Mouse (Mus musculus) neural tube, embryonic 13.5 days (tissue): ENCODE results near the gene Gm20390. TPM values are rescaled to one million over a fixed set of nuclear protein-coding genes. Genes with fewer than 3 reads are reported as not detected.

Experiments used
- ATAC-seq: fragments of 200-750 bp; cut with Nextera tagmentation; 2 replicates; pipeline ENCODE4 v1.8.0; 2017; ENCODE audit warnings: low read depth, mild to moderate bottlenecking, moderate TSS enrichment, moderate library complexity
- H3K27ac ChIP-seq: fragments of 300-500 bp; sonication (generic); replicated peaks from 2 replicates; pipeline ENCODE4 v1.5.1; 2015; ENCODE audit warnings: moderate library complexity, mild to moderate bottlenecking, inconsistent platforms
- H3K27me3 ChIP-seq: fragments of 300-500 bp; sonication (generic); 2 replicates; pipeline ENCODE4 v1.6.1; 2015; ENCODE audit warnings: mild to moderate bottlenecking, inconsistent platforms
- H3K36me3 ChIP-seq: fragments of 300-500 bp; sonication (generic); 2 replicates; pipeline ENCODE4 v1.6.1; 2015; ENCODE audit warnings: mild to moderate bottlenecking, inconsistent platforms
- H3K4me1 ChIP-seq: fragments of 300-500 bp; sonication (generic); replicated peaks from 2 replicates; pipeline ENCODE4 v1.6.1; 2015; ENCODE audit warnings: inconsistent platforms
- H3K4me2 ChIP-seq: fragments of 300-500 bp; sonication (generic); 2 replicates; pipeline ENCODE4 v1.6.1; 2015; ENCODE audit warnings: inconsistent platforms, mild to moderate bottlenecking, moderate library complexity
- H3K4me3 ChIP-seq: fragments of 300-500 bp; sonication (generic); 2 replicates; pipeline ENCODE4 v1.5.1; 2015; ENCODE audit warnings: mild to moderate bottlenecking, inconsistent platforms
- H3K9ac ChIP-seq: fragments of 300-500 bp; sonication (generic); 2 replicates; pipeline ENCODE4 v1.6.1; 2015; ENCODE audit warnings: moderate library complexity, mild to moderate bottlenecking, inconsistent platforms
- H3K9me3 ChIP-seq: fragments of 300-500 bp; sonication (generic); 2 replicates; pipeline ENCODE4 v1.6.1; 2016; ENCODE audit warnings: inconsistent platforms
- WGBS: fragments of 180-500 bp; shearing (Covaris S2); methylation state at CpG from one replicate; pipeline ENCODE4 v1.1.7; 2015; 5-methylcytosine and 5-hydroxymethylcytosine counted together
- polyA plus RNA-seq: library from polyadenylated mRNA; unstranded; fragments of >200 nt; fragmentation: Nextera tagmentation; extraction: Ambion mirVana; gene quantifications from 2 replicates; pipeline ENCODE4 v1.2.1, GENCODE M21; 2015

The Gm20390 gene
- polyA plus RNA-seq, 1 experiment from 2014 or later: 375 TPM

DNA sequence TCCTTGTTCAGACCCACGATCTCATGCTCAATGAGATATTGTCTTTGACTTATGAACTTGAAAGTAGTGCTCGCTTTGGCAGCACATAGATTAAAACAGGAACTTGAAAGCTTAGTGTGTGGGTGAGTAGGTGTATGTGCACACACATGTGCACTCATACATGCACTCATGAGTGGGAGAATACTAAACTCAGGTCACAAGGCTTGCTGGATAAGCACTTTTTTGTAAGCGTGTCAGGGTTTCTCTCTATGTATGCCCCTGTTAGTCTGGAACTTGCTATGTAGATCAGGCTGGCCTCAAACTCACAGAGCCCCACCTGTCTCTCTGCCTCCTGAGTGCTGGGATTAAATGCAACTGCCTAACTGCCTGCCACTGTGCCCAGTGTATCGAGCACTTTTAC lies 18.9 kb upstream of the Gm20390 start:
- 0 out of 2 replicates have a peak overlapping the region, but pooled peaks have one; percentile 13 for H3K27ac ChIP-seq
- H3K27me3 ChIP-seq: peaks cover 7% of the 10 kb centered on the region; the same call in 1 of the 2 replicates
- no peak overlapping the region for H3K4me3 ChIP-seq
- WGBS: 86% methylated on average over 4 of the region's 4 CpGs
- H3K9ac ChIP-seq: no peak overlapping the region
- H3K4me1 ChIP-seq: no peaks in the 10 kb centered on the region
- no peak overlapping the region for H3K4me2 ChIP-seq
- no peaks in the 10 kb centered on the region for H3K36me3 ChIP-seq
- no peaks in the 10 kb centered on the region for H3K9me3 ChIP-seq
- ATAC-seq: no peak

GRCm38 (mm10) chr11:93986298-93986697 lies 18.2 kb upstream of the Gm20390 start:
- H3K4me1 ChIP-seq: no peaks in the 10 kb centered on the region
- ATAC-seq: no peak
- no peaks in the 10 kb centered on the region for H3K9me3 ChIP-seq
- H3K27me3 ChIP-seq: peaks cover 7% of the 10 kb centered on the region; the same call in 1 of the 2 replicates
- no peak overlapping the region for H3K9ac ChIP-seq
- no peak overlapping the region for H3K4me2 ChIP-seq
- no peak overlapping the region for H3K4me3 ChIP-seq
- H3K27ac ChIP-seq: no peak overlapping the region
- H3K36me3 ChIP-seq: no peaks in the 10 kb centered on the region

- Histone ChIP-seq H3K4me3 (no peak overlapping the region), H3K9me3 (no peaks in the 10 kb centered on the region), H3K4me2 (no peak overlapping the region), H3K36me3 (no peaks in the 10 kb centered on the region), H3K27me3 (peaks cover 7% of the 10 kb centered on the region; the same call in 1 of the 2 replicates), H3K27ac (no peak overlapping the region), H3K9ac (no peak overlapping the region), H3K4me1 (no peaks in the 10 kb centered on the region)
- no peak for ATAC-seq
- 86% methylated on average over 5 of the region's 5 CpGs for WGBS
Measured at GRCm38 (mm10) chr11:93985265-93985664, 17.2 kb upstream of the Gm20390 start.

DNA sequence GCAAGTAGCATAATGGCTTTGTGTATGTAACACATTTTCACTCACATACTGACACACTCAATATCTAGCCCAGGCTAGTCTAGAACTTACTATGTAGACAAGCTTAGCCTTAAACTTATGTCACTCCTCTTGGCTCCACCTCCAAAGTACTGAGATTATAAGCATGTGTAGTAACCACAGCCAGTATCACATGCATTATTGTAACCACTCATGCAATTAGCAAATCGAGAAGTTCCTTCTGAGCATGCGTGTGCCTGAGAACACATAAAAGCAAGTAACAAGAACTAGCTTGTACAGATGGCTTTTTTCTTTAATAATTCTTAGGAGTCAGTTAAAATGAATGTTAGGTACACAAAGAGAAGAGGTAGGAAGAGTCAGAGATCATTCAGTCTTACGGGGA lies 16.5 kb upstream of the Gm20390 start:
- WGBS: 92% methylated on average over 3 of the region's 3 CpGs
- Histone ChIP-seq H3K4me1 (peaks cover 2% of the 10 kb centered on the region; the same call in 1 of the 2 replicates), H3K9ac (no peak overlapping the region), H3K4me2 (no peak overlapping the region), H3K27me3 (peaks cover 6% of the 10 kb centered on the region; the same call in 1 of the 2 replicates), H3K9me3 (no peaks in the 10 kb centered on the region), H3K36me3 (no peaks in the 10 kb centered on the region), H3K27ac (no peak overlapping the region), H3K4me3 (no peak overlapping the region)
- ATAC-seq: no peak

GRCm38 (mm10) chr11:93979502-93980049 lies 11.5 kb upstream of the Gm20390 start:
- H3K4me3 ChIP-seq: no peak overlapping the region
- WGBS: 22% methylated on average over 6 of the region's 6 CpGs

DNA sequence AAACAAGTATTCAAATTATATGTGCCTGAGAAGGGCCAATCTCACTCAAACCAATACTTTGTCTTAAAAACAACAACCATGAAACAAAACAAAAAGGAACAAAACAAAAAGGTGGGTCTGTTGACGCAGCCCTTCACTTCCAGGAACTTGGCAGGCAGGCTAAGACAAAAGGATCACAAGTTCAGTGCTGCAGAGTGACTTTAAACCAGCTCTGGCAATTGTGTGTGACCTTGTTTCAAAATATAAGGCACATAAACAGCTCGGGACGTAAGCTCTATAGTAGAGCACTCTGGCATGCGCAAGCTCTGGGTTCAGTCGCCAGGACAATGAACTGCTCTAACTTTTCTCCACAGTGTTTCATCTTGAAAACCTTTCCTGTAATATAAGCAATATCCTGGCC lies 4.9 kb upstream of the Gm20390 start:
- H3K4me3 ChIP-seq: no peak overlapping the region
- H3K4me2 ChIP-seq: no peak overlapping the region
- no peaks in the 10 kb centered on the region for H3K9me3 ChIP-seq
- WGBS: 84% methylated on average over 5 of the region's 5 CpGs
- H3K4me1 ChIP-seq: peaks cover 10% of the 10 kb centered on the region
- no peaks in the 10 kb centered on the region for H3K27me3 ChIP-seq
- H3K9ac ChIP-seq: no peak overlapping the region
- no peaks in the 10 kb centered on the region for H3K36me3 ChIP-seq
- no peak for ATAC-seq
- no peak overlapping the region for H3K27ac ChIP-seq

More at GRCm38 (mm10) chr11:93979502-93980049, 11.5 kb upstream of the Gm20390 start:
- no peaks in the 10 kb centered on the region for H3K9me3 ChIP-seq
- H3K9ac ChIP-seq: no peak overlapping the region
- H3K4me2 ChIP-seq: no peak overlapping the region
- ATAC-seq: peak; percentile 82; the same call in 1 of the 2 replicates
- H3K36me3 ChIP-seq: no peaks in the 10 kb centered on the region
- H3K4me1 ChIP-seq: peaks cover 5% of the 10 kb centered on the region; the same call in 1 of the 2 replicates
- no peaks in the 10 kb centered on the region for H3K27me3 ChIP-seq
- H3K27ac ChIP-seq: no peak overlapping the region

- Histone ChIP-seq H3K4me2 (no peak overlapping the region), H3K4me3 (no peak overlapping the region), H3K36me3 (peaks cover 14% of the 10 kb centered on the region), H3K27me3 (no peaks in the 10 kb centered on the region), H3K27ac (no peak overlapping the region), H3K9ac (no peak overlapping the region), H3K9me3 (no peaks in the 10 kb centered on the region), H3K4me1 (peaks cover 29% of the 10 kb centered on the region)
- ATAC-seq: no peak
- 73% methylated on average over 1 of the region's 1 CpGs for WGBS
Measured at GRCm38 (mm10) chr11:93969799-93970198, 1.7 kb upstream of the Gm20390 start.

DNA sequence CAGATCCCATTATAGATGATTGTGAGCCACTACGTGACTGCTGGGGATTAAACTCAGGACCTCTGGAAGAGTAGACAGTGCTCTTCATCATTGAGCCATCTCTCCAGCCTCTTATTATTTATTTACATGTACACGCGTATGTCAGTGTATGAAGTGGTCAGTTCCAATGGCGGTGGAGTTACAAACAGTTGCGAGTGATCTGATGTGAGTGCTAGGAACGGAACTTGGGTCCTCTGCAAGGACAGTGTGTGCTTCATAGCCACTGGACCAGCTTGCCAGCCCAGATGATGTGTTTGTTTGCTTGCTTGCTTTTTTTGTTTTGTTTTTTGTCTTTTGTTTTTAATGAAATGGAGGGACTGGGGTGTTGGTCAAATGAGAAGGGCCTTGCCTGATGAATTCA lies 1.1 kb upstream of the Gm20390 start:
- Histone ChIP-seq H3K9ac (no peak overlapping the region), H3K4me1 (peaks cover 29% of the 10 kb centered on the region), H3K4me2 (peak overlapping the region; percentile 50; the same call in 1 of the 2 replicates), H3K36me3 (peaks cover 20% of the 10 kb centered on the region), H3K9me3 (no peaks in the 10 kb centered on the region), H3K27me3 (no peaks in the 10 kb centered on the region), H3K27ac (peak overlapping the region; percentile 79), H3K4me3 (no peak overlapping the region)
- no peak for ATAC-seq
- WGBS: 97% methylated on average over 6 of the region's 6 CpGs

GRCm38 (mm10) chr11:93968848-93969128 lies 695 bp upstream of the Gm20390 start:
- no peaks in the 10 kb centered on the region for H3K27me3 ChIP-seq
- H3K9ac ChIP-seq: peak overlapping the region; percentile 50; the same call in 1 of the 2 replicates
- peak overlapping the region; percentile 64 for H3K4me3 ChIP-seq
- ATAC-seq: peak; percentile 14; the same call in 1 of the 2 replicates
- peaks cover 24% of the 10 kb centered on the region for H3K36me3 ChIP-seq
- WGBS: 47% methylated on average over 6 of the region's 6 CpGs
- H3K4me1 ChIP-seq: peaks cover 29% of the 10 kb centered on the region
- H3K4me2 ChIP-seq: peak overlapping the region; percentile 50
- peak overlapping the region; percentile 79 for H3K27ac ChIP-seq
- no peaks in the 10 kb centered on the region for H3K9me3 ChIP-seq

DNA sequence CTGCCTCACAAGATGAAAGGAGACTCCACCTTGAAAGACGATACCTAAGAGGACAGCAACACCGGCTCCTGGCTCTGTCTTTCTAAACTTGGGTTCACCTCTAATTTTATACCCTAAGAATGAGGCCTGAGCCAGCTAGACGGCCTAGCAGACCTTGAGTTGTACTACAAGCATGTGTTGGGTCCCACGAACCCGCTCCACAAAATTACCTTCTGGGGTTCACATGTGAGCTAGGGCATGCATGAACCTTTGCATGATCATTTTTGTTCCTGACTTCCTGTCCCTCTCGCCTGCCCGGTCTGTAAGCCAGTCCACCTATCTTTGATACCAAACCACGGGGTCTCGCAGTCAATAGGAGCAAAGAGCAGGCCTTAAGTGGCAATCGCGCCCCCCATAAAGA lies 712 bp downstream of the Gm20390 start:
- H3K36me3 ChIP-seq: peaks cover 37% of the 10 kb centered on the region
- 5% methylated on average over 11 of the region's 11 CpGs for WGBS
- no peak; the same call in 1 of the 2 replicates for ATAC-seq

DNA sequence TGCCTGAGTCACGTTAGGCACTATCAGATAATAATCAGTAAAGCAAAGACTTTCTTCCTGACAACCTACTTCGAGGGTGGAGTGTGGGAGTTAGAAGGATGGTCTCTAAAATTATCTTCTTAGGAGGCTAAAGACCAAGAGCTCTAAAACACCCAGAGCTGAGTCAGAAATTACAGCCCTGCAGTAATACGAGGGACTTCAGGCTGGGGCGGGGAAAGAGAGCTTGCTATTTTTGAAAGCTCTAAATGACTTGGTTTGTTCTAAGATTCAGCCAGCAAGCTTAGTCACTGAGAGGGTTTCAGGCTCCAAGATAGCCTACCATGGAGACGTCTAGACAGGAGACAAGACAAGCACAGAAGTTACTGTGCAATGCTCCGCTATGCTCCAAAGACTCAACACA lies 2.7 kb downstream of the Gm20390 start:
- Histone ChIP-seq H3K4me3 (no peak overlapping the region), H3K9ac (no peak overlapping the region), H3K27me3 (no peaks in the 10 kb centered on the region), H3K4me1 (peaks cover 33% of the 10 kb centered on the region), H3K9me3 (no peaks in the 10 kb centered on the region), H3K4me2 (no peak overlapping the region), H3K36me3 (peaks cover 55% of the 10 kb centered on the region), H3K27ac (no peak overlapping the region)
- ATAC-seq: no peak
- WGBS: 97% methylated on average over 6 of the region's 6 CpGs

More for the DNA sequence above, 712 bp downstream of the Gm20390 start:
- no peaks in the 10 kb centered on the region for H3K9me3 ChIP-seq
- H3K27me3 ChIP-seq: no peaks in the 10 kb centered on the region
- peak overlapping the region; percentile 91 for H3K4me2 ChIP-seq
- peak overlapping the region; percentile 78 for H3K27ac ChIP-seq
- peak overlapping the region; percentile 89 for H3K9ac ChIP-seq
- peaks cover 33% of the 10 kb centered on the region for H3K4me1 ChIP-seq
- H3K4me3 ChIP-seq: peak overlapping the region; percentile 64

DNA sequence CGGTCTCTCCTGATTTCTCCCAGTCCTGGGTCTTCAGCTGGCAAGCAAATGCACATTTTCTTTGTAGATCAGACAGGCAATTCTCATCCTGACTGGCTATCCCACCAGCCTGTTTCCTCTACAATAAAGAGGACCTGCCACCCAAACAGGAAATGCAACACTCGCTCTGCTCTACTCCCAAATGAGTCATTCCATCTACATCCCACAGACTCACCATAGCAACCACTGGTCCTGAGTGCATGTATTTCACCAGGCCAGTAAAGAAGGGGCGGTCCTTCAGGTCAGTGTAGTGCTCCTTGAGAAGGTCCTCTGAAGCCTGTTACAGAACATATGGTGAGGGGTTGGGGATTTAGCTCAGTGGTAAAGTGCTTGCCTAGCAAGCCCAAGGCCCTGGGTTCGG lies 5.1 kb downstream of the Gm20390 start:
- no peaks in the 10 kb centered on the region for H3K27me3 ChIP-seq
- H3K4me2 ChIP-seq: no peak overlapping the region
- 73% methylated on average over 4 of the region's 4 CpGs for WGBS
- peaks cover 78% of the 10 kb centered on the region for H3K36me3 ChIP-seq
- ATAC-seq: no peak
- peaks cover 23% of the 10 kb centered on the region for H3K4me1 ChIP-seq
- no peak overlapping the region for H3K9ac ChIP-seq
- no peak overlapping the region for H3K27ac ChIP-seq
- no peaks in the 10 kb centered on the region for H3K9me3 ChIP-seq
- no peak overlapping the region for H3K4me3 ChIP-seq

- no peak overlapping the region for H3K27ac ChIP-seq
- peaks cover 87% of the 10 kb centered on the region for H3K36me3 ChIP-seq
- H3K9me3 ChIP-seq: no peaks in the 10 kb centered on the region
- WGBS: 93% methylated on average over 6 of the region's 6 CpGs
- no peak for ATAC-seq
- H3K9ac ChIP-seq: no peak overlapping the region
- H3K4me1 ChIP-seq: peaks cover 16% of the 10 kb centered on the region
- H3K4me3 ChIP-seq: no peak overlapping the region
- no peak overlapping the region for H3K4me2 ChIP-seq
- H3K27me3 ChIP-seq: no peaks in the 10 kb centered on the region
Measured at GRCm38 (mm10) chr11:93961482-93961881, 6.6 kb downstream of the Gm20390 start.
